Mouse (Mus musculus) adrenal gland, postnatal 10 days (tissue): ENCODE measurements around the gene Cftr. TPM values are rescaled to one million over a fixed set of nuclear protein-coding genes. Genes with fewer than 3 reads are reported as not detected.

ENCODE experiments used
- DNase-seq: peaks from one replicate; pipeline ENCODE4 v3.0.0; 2021; ENCODE audit warnings: mixed read lengths
- total RNA-seq, 2 experiments: library from RNA; stranded (reverse); gene quantifications; 2 replicates each; pipeline ENCODE4 v1.2.3; 2021

Cftr gene
- total RNA-seq, 2 experiments from 2014 or later: 0.12 to 0.15 TPM

DNA sequence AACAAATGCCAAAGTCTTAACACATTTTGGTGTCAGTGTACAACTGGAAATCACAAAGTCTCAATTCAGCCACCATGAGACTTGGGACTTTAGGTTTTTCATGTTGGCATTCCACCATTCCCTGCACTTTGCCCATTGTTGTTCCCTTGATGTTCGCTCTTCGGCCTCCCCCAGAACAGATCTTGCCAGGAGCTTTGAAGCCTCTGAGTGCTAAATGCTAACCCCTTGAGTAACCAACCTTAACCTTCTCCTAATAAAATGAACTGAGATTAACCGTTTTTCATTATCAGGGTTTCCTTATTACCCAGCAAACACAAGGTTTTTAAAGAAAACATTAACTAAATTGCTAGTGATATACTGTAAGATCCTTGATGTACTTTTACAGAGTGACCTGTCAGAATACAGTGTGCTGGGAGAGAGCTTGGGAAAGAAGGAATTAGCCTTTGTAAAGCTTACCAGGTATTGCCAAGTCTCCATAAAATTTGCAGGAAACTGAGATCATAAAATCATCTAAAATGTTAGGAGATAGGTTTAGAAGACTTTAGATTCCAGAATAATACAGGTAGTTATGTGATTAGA is 144.0 kb downstream of the Cftr start:
- no peak for DNase-seq

DNA sequence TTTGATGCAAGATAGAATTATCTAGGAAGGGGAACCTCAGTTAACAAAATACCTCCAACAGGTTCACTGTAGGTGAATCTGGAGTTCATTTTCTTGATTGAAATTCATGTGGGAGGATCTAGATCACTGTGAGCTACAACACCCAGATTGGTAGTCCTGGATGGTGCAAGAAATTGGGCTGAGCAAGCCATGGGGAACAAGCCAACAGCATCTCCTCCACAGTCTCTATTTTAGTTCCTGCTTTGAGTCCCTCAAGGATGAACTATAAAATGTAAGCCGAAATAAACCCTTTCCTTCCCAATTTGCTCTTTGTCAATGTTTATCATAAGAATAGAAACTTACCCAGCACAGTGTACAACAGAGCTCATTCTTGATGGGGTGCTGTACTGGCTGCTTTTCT is 152.5 kb downstream of the Cftr start:
- DNase-seq: no peak

DNA sequence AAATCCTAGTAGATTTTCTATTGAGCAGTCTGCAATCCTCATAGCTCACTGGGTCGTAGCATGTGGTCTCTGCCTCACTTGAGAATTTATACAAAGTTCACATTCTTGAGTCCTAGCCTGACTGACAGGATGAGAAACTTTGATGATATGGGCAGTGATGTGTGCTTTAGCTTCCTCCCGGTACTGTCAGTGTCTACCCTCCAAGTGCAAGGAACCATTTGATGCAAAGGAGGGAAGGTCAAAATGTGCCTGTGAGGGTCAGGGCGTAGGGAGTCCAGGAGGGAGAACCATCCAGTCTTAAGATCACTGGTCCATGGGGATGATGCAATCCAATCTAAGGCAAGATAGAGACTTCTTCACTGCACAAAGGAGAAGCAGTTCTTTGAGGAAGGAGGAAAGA is 164.9 kb downstream of the Cftr start:
- DNase-seq: no peak

DNA sequence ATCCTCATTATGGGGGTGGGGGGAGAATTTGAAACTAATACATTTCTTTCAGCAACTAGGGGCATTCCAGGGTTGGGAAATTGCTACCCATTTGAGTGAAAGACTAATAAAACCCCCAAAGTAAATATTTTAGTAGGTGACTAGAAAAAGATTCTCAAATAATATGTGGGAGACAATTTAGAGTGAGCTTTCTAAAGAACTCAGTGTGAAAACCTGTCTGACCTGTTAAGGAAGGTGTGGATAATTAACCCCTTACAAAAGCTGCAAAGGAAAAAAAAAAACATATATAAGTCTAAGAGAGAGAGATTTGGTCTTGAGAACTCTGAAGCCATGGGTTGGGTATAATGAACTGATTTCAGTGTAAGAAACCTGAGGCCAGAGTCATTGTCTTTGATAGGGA is 167.8 kb downstream of the Cftr start:
- DNase-seq: no peak

DNA sequence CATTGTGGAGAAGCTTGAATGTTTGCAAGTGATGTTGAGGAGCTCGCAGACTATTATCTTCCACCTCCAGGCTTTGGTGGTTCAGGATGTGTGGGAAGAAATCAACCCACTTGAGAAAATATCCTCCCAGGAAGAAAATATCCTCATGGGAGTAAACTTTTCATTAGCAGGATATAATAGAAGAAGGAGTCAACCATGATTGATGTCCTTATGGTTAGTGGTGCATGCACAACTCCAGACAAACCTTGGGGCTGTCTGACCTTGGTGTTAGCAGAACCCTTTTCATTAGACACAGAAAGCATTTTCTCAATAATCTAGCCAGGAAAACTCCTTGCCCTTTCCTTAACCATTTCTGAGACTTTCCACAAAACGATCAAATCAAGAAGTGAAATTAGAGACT is 173.8 kb downstream of the Cftr start:
- no peak for DNase-seq

DNA sequence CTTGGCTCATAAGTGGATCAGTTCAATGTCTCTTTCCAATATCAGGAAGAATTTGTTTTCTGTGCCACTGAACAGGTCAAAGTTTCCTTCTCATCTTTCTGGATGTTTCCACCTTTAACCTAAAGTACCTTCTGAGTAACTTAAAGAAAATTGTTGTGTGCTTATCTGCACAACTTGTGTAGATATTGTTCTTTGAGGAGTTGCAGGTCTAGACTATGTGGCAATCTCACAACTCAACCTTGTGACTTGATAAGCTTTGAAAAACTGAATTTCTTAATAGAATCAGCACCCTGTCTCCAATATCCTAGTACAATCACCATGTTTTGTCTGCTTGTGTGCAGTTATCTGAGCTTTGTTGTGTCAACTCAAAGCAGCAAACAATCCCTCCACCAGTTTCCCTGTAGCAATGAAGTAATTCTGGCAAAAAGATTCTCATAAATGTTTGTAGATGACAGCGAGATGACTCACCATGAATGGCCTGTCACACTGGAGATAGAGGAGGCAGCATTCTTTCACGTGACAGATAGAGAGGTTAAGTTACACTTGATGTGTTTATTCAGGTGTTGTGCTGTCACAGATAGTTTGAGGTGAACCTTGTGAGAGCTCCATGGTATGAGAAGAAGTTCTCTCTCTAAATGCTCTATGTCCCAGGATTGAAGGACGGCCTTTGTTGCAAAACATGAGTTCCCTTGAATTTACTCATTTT is 178.8 kb downstream of the Cftr start:
- DNase-seq: no peak

DNA sequence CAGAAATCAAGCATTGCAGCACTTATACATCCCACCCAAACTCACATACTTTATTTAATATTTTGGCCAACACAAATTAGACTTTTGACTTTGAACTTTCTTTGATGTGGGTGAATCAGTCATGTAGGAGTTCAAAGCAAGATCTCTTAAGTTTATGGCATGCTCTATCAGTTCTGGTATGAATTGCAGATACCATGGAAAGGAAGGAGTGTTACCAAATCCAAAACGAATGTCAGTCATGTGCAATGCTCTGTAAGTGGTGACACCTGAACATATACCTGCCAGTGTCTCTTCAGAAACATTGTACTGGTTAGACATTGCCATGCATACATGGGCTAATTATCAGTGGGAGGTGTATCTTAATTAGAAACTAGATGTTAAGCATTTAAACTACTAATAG is 189.7 kb downstream of the Cftr start:
- no peak for DNase-seq

DNA sequence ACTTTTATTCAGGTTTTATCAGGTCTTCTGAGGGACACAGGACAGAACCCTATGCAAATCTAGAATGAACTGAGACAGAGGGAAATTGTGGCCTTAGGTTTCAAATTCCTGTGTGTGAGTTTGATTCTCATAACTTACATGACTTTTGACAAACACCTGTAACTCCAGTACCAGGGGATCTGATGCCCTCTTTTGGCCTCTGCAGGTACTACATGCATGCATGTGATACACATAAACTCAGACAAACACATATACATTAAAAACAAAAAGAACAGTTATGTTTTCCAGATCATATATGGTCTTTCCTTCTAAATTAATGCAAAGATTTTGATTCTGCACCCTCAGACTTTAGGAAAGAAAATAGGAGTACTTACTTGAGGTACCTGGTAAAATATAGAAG is 190.5 kb downstream of the Cftr start:
- DNase-seq: no peak

DNA sequence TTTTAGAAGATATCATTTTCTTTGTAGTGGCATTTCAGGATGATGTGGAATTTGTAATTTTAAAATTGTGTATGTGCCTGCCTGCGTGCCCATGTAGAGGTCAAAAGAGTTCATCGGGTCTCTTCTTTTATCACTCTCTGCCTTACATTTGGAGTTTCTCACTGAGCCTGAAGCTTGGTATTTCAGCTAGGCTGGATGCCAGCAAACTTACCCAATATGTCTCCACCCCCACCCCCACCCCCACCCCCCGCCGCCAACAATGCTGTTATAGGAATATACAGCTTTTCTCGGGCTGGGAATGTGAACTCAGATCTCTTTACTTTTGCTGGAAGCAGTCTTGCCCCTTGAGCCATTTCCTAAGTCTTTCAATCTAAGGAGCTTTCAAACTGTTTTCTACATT is 191.7 kb downstream of the Cftr start:
- no peak for DNase-seq

DNA sequence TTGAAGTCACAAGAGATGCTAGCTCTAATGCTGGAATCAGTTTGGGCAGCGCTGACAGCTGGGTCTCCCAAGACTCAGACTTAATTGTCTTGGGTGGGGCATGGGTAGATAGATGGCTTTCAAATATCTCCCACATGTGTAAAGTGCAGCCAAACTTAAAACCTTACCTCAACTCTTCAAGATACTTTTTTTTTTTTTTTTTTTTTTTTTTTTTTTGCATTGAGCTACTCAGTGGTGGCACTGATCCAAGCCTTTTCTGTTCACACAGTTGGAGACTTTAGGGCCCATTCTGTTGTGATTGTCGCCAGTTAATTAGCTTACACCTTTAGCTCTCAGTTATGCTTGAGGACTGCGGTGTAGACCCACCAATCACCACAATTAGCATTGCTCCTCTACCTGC is 198.6 kb downstream of the Cftr start:
- no peak for DNase-seq

DNA sequence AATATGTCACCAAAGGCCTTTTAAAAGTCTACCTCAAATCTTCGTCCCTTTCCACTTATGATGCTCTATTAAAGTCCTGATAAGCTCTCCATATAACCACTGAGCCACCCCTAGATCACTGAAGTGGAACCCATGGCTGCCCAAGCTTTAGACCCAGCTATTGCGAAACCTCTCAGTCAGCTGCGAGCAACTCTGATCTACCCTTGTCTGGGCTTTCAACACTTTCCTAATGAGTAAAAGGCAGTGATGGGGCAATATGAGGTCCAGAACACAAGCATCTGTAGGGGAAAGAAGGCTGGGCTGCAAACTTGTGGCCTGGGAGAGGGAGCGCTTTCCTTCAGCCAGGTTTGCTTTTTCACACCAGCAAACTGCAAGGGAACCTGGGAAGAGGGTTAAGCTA is 199.2 kb downstream of the Cftr start:
- DNase-seq: no peak

Other genes with a start within 250 kb of the Cftr start
- 1 to 10 TPM in 1 of 2 experiments, under 1 TPM in 1; 0.79 to 1.2 TPM for gene Wnt2, start 140.1 kb upstream of the Cftr start, total RNA-seq
- gene Asz1, start 61.6 kb upstream of the Cftr start, total RNA-seq: not detected